Mouse (Mus musculus) activated CD4-positive, CD25-positive, alpha-beta regulatory T cell, adult 4 months (primary cell): Measurements from ENCODE around the gene Slc35e2. TPM values are rescaled to one million over a fixed set of nuclear protein-coding genes. Genes with fewer than 3 reads are reported as not detected.
"Not testable (repeated sequence)": the region's sequence is repeated elsewhere in the genome, so short reads cannot be mapped to it uniquely, and the experiment has no call there.

Source experiments
- ATAC-seq: one replicate; pipeline ENCODE4 v1.8.0; 2017
- polyA plus RNA-seq, 2 experiments: library from polyadenylated mRNA; unstranded; fragments of 100-300 nt; shearing (Covaris generic); gene quantifications; one replicate each; pipeline ENCODE4 v1.2.1; 2017

Slc35e2 gene
- 1 to 10 TPM; 6.2 to 8.3 TPM for polyA plus RNA-seq

GRCm38 (mm10) chr4:155601091-155601996 is at the start of gene Slc35e2:
Gene Slc35e2, plus strand, starts transcription at chr4:155601416.
- ATAC-seq: peak; percentile 75

GRCm38 (mm10) chr4:155552917-155553532 is 48.2 kb upstream of the Slc35e2 start:
- no peak for ATAC-seq

- no peak for ATAC-seq
Observed at GRCm38 (mm10) chr4:155554880-155555279, 46.3 kb upstream of the Slc35e2 start.

- ATAC-seq: no peak
Observed at GRCm38 (mm10) chr4:155555464-155555863, 45.8 kb upstream of the Slc35e2 start.

- peak; percentile 16 for ATAC-seq
Observed at GRCm38 (mm10) chr4:155559454-155559853, 41.8 kb upstream of the Slc35e2 start.

GRCm38 (mm10) chr4:155560932-155561331 is 40.3 kb upstream of the Slc35e2 start:
- no peak for ATAC-seq

- ATAC-seq: no peak
Observed at GRCm38 (mm10) chr4:155561661-155562442, 39.4 kb upstream of the Slc35e2 start, which contains the start of gene Nadk. Gene Nadk, plus strand, starts transcription at chr4:155562378.

- ATAC-seq: no peak
Observed at GRCm38 (mm10) chr4:155562725-155563399, 38.4 kb upstream of the Slc35e2 start.

- ATAC-seq: peak; percentile 78
Observed at GRCm38 (mm10) chr4:155563400-155564231, 37.6 kb upstream of the Slc35e2 start.

GRCm38 (mm10) chr4:155564315-155565069 is 36.7 kb upstream of the Slc35e2 start:
- no peak for ATAC-seq

- ATAC-seq: no peak
Observed at GRCm38 (mm10) chr4:155566555-155566954, 34.7 kb upstream of the Slc35e2 start.

GRCm38 (mm10) chr4:155568170-155568569 is 33.0 kb upstream of the Slc35e2 start:
- ATAC-seq: peak; percentile 25

GRCm38 (mm10) chr4:155568632-155569370 is 32.4 kb upstream of the Slc35e2 start:
- ATAC-seq: no peak

GRCm38 (mm10) chr4:155569818-155570217 is 31.4 kb upstream of the Slc35e2 start:
- no peak for ATAC-seq

GRCm38 (mm10) chr4:155570315-155570714 is 30.9 kb upstream of the Slc35e2 start:
- not testable (repeated sequence) for ATAC-seq

GRCm38 (mm10) chr4:155571442-155571841 is 29.8 kb upstream of the Slc35e2 start:
- ATAC-seq: peak; percentile 57

- no peak for ATAC-seq
Observed at GRCm38 (mm10) chr4:155573155-155573554, 28.1 kb upstream of the Slc35e2 start.

GRCm38 (mm10) chr4:155573876-155574275 is 27.3 kb upstream of the Slc35e2 start:
- ATAC-seq: no peak

- ATAC-seq: no peak
Observed at GRCm38 (mm10) chr4:155574931-155575330, 26.3 kb upstream of the Slc35e2 start.

GRCm38 (mm10) chr4:155575521-155575920 is 25.7 kb upstream of the Slc35e2 start:
- ATAC-seq: no peak
